Comparison of ENCODE assay signal across 8 mouse cellular contexts in genomic region chrX:152234125-152234524, GRCm38 (mm10). TPM values are rescaled to one million over a fixed set of nuclear protein-coding genes. Genes with fewer than 3 reads are reported as not detected.
DNase-seq lines count a peak whose midpoint lies in the region; ATAC-seq and TF ChIP-seq lines count a peak whose summit lies in the region.

No protein-coding gene starts in this region.

- H3K4me2 ChIP-seq in forebrain, embryonic 16.5 days (ENCODE audit: low read length), result peak overlapping the region; percentile 82

- H3K36me3 ChIP-seq in kidney, adult 2 months (ENCODE audit: control insufficient read depth, insufficient read depth, low read length), result no peaks in the 10 kb centered on the region; the same call in 1 of the 2 replicates
- H3K36me3 ChIP-seq in forebrain, embryonic 16.5 days (ENCODE audit: control insufficient read depth, insufficient read depth), result 0 out of 2 replicates have a peak, but pooled peaks cover 3% of the 10 kb centered on the region
- H3K36me3 ChIP-seq in macrophage (ENCODE audit: inconsistent target), result peaks cover 28% of the 10 kb centered on the region

- ATAC-seq in forebrain, embryonic 16.5 days, result no peak

- WGBS in kidney, adult 2 months, result 0% methylated on average over 3 of the region's 3 CpGs
- 27% methylated on average over 3 of the region's 3 CpGs for WGBS in forebrain, embryonic 16.5 days
- 23% methylated on average over 3 of the region's 3 CpGs for WGBS in macrophage (ENCODE audit: missing documents)

- peaks cover 9% of the 10 kb centered on the region; the same call in 1 of the 2 replicates for H3K4me1 ChIP-seq in kidney, adult 2 months (ENCODE audit: control insufficient read depth, insufficient read depth, low read length)
- peaks cover 19% of the 10 kb centered on the region for H3K4me1 ChIP-seq in forebrain, embryonic 16.5 days (replicated peaks; ENCODE audit: control insufficient read depth, insufficient read depth, low read length)

- peaks cover 57% of the 10 kb centered on the region for H3K79me2 ChIP-seq in macrophage (ENCODE audit: inconsistent target)

- no peak for DNase-seq in kidney, adult 2 months
- no peak for DNase-seq in kidney, postnatal 4 days
- DNase-seq in Muller cell, postnatal 12 days (ENCODE audit: inconsistent ontology term), result peak; percentile 28
- DNase-seq in urinary bladder, adult 2 months (ENCODE audit: low spot score), result no peak
- DNase-seq in thymus, postnatal 4 days, result no peak
- no peak for DNase-seq in kidney, adult 11 months

- no peak for TF ChIP-seq CTCF in kidney, adult 2 months (conservative IDR thresholded peaks at IDR 0.05; ENCODE audit: insufficient read depth, insufficient read length, low read depth, low read length)

- no peaks in the 10 kb centered on the region for H3K9me3 ChIP-seq in forebrain, embryonic 16.5 days (ENCODE audit: control insufficient read depth, low read length)

- H3K27ac ChIP-seq in kidney, adult 2 months (ENCODE audit: insufficient read depth, low read depth, low read length), result no peak overlapping the region
- no peak overlapping the region for H3K27ac ChIP-seq in forebrain, embryonic 16.5 days (ENCODE audit: low read length)
- no peak overlapping the region for H3K27ac ChIP-seq in macrophage

- TF ChIP-seq POLR2A in kidney, adult 2 months (IDR thresholded peaks at IDR 0.05; ENCODE audit: low read depth, low read length), result no peak

- no peaks in the 10 kb centered on the region for H3K27me3 ChIP-seq in kidney, adult 2 months (replicated peaks; ENCODE audit: control insufficient read depth, insufficient read depth, low read length)
- 0 out of 2 replicates have a peak, but pooled peaks cover 2% of the 10 kb centered on the region for H3K27me3 ChIP-seq in forebrain, embryonic 16.5 days (replicated peaks; ENCODE audit: control insufficient read depth, insufficient read depth, low read length)

- peak overlapping the region; percentile 88; the same call in 1 of the 2 replicates for H3K9ac ChIP-seq in forebrain, embryonic 16.5 days (replicated peaks; ENCODE audit: low read depth, low read length)

- peak overlapping the region; percentile 87 for H3K4me3 ChIP-seq in kidney, adult 2 months (ENCODE audit: insufficient read depth, low read depth, low read length)
- peak overlapping the region; percentile 96 for H3K4me3 ChIP-seq in forebrain, embryonic 16.5 days (replicated peaks; ENCODE audit: low read length)
- peak overlapping the region; percentile 94 for H3K4me3 ChIP-seq in macrophage (ENCODE audit: inconsistent target)

RNA-seq across cellular contexts. Expression of gene Kdm5c, which starts 1.3 kb away (rescaled TPM):
- 41.7 and 42.6 TPM in 2 replicates for polyA plus RNA-seq in kidney, adult 2 months (2012; rRNA removed)
- 38.3 and 38.6 TPM in 2 replicates for polyA plus RNA-seq in forebrain, embryonic 16.5 days (2015; fragmentation: Nextera tagmentation; extraction: Ambion mirVana)
- total RNA-seq in macrophage (2018; cell fraction: chromatin; rRNA removed), result 100 to 1,000 TPM; 117 to 322 (median 147) TPM
- 10 to 100 TPM; 42.1 to 74.0 (median 55.7) TPM for total RNA-seq in macrophage (2018; cell fraction: cytosol; rRNA removed)
- total RNA-seq in macrophage (2018; cell fraction: nucleus; rRNA removed), result 100 to 1,000 TPM in 21 of 26 experiments, 10 to 100 TPM in 5; 91.0 to 221 (median 108) TPM
- polyA plus RNA-seq in macrophage (2018), result 31.6 to 40.2 TPM (median 39.9 TPM) in 3 replicates
- polyA plus RNA-seq in urinary bladder, adult 2 months (2012; rRNA removed), result 29.3 and 35.1 TPM in 2 replicates
